Mouse (Mus musculus) spleen, postnatal 0 days (tissue): ENCODE data around the gene Adra2b. TPM values are rescaled to one million over a fixed set of nuclear protein-coding genes. Genes with fewer than 3 reads are reported as not detected.

Source experiments
- polyA plus RNA-seq: library from polyadenylated mRNA; unstranded; fragments of >200 nt; fragmentation: Nextera tagmentation; extraction: Ambion mirVana; gene quantifications from 2 replicates; pipeline ENCODE4 v1.2.1, GENCODE M21; 2015

Gene Adra2b
- polyA plus RNA-seq = 4.3 and 6.1 TPM in 2 replicates

GRCm38 (mm10) chr2:127362459-127363281, at the start of gene Adra2b:
Gene Adra2b (plus strand): TSS chr2:127363208.

GRCm38 (mm10) chr2:127335767-127336496, 27.1 kb upstream of the Adra2b start, which contains the start of gene Dusp2:
Gene Dusp2 (plus strand): TSS chr2:127336159.

GRCm38 (mm10) chr2:127338416-127338815, 24.6 kb upstream of the Adra2b start, which contains the start of gene Astl:
Gene Astl (plus strand): TSS chr2:127338639.

Other genes starting within 250 kb of the Adra2b start
- 53.2 and 59.3 TPM in 2 replicates for gene Ncaph, start 229.3 kb upstream of the Adra2b start, polyA plus RNA-seq
- 31.3 and 32.7 TPM in 2 replicates for gene Itpripl1, start 219.8 kb upstream of the Adra2b start, polyA plus RNA-seq
- gene 1810024B03Rik, start 154.9 kb upstream of the Adra2b start, polyA plus RNA-seq = 1.7 and 2.1 TPM in 2 replicates
- gene Snrnp200, start 154.8 kb upstream of the Adra2b start, polyA plus RNA-seq = 24.7 and 26.7 TPM in 2 replicates
- gene Ciao1, start 115.4 kb upstream of the Adra2b start, polyA plus RNA-seq = 44.3 and 45.0 TPM in 2 replicates
- gene Tmem127, start 115.3 kb upstream of the Adra2b start, polyA plus RNA-seq = 17.2 and 19.0 TPM in 2 replicates
- gene Stard7, start 93.0 kb upstream of the Adra2b start, polyA plus RNA-seq = 42.2 and 44.0 TPM in 2 replicates
- gene Dusp2, start 27.0 kb upstream of the Adra2b start, polyA plus RNA-seq = 10.5 and 14.4 TPM in 2 replicates
- not detected in 2 replicates for gene Astl, start 24.6 kb upstream of the Adra2b start, polyA plus RNA-seq
- gene Gpat2, start 62.0 kb downstream of the Adra2b start, polyA plus RNA-seq = 0.18 TPM in 1 of 2 replicates, not detected in the other
- gene Fahd2a, start 81.4 kb downstream of the Adra2b start, polyA plus RNA-seq = 14.1 and 16.2 TPM in 2 replicates
- 0.60 and 0.68 TPM in 2 replicates for gene Kcnip3, start 158.9 kb downstream of the Adra2b start, polyA plus RNA-seq
- gene Prom2, start 178.3 kb downstream of the Adra2b start, polyA plus RNA-seq = 0.02 TPM in 1 of 2 replicates, not detected in the other
- 1.1 and 1.6 TPM in 2 replicates for gene Zfp661, start 223.9 kb downstream of the Adra2b start, polyA plus RNA-seq
- 93.1 and 94.7 TPM in 2 replicates for gene Mrps5, start 224.0 kb downstream of the Adra2b start, polyA plus RNA-seq